Mouse (Mus musculus): ENCODE measurements around the gene Hlx.

Gene Hlx

GRCm38 (mm10) chr1:184717016-184717568 is 15.3 kb downstream of the Hlx start:
- in situ Hi-C loops (cut with MboI; ENCODE audit: low sequenced_read_pairs), result no loop called here

- in situ Hi-C loops (cut with MboI; ENCODE audit: low sequenced_read_pairs), result no loop called here
Observed at GRCm38 (mm10) chr1:184716117-184716516, 16.3 kb downstream of the Hlx start.

GRCm38 (mm10) chr1:184715693-184716092 is 16.7 kb downstream of the Hlx start:
- in situ Hi-C loops (cut with MboI; ENCODE audit: low sequenced_read_pairs), result no loop called here

GRCm38 (mm10) chr1:184714515-184714914 is 17.9 kb downstream of the Hlx start:
- in situ Hi-C loops (cut with MboI; ENCODE audit: low sequenced_read_pairs), result no loop called here

- in situ Hi-C loops (cut with MboI; ENCODE audit: low sequenced_read_pairs), result no loop called here
Observed at GRCm38 (mm10) chr1:184713716-184714115, 18.7 kb downstream of the Hlx start.

GRCm38 (mm10) chr1:184707532-184708248 is 24.7 kb downstream of the Hlx start:
- in situ Hi-C loops (cut with MboI; ENCODE audit: low sequenced_read_pairs), result no loop called here

GRCm38 (mm10) chr1:184704901-184705300 is 27.5 kb downstream of the Hlx start:
- in situ Hi-C loops (cut with MboI; ENCODE audit: low sequenced_read_pairs), result no loop called here

GRCm38 (mm10) chr1:184699295-184699694 is 33.1 kb downstream of the Hlx start:
- in situ Hi-C loops (cut with MboI; ENCODE audit: low sequenced_read_pairs), result no loop called here

- in situ Hi-C loops (cut with MboI; ENCODE audit: low sequenced_read_pairs), result no loop called here
Observed at GRCm38 (mm10) chr1:184695451-184695850, 37.0 kb downstream of the Hlx start.

- in situ Hi-C loops (cut with MboI; ENCODE audit: low sequenced_read_pairs), result no loop called here
Observed at GRCm38 (mm10) chr1:184692204-184692904, 40.1 kb downstream of the Hlx start.

- in situ Hi-C loops (cut with MboI; ENCODE audit: low sequenced_read_pairs), result no loop called here
Observed at GRCm38 (mm10) chr1:184691240-184691639, 41.2 kb downstream of the Hlx start.

GRCm38 (mm10) chr1:184688026-184688425 is 44.4 kb downstream of the Hlx start:
- in situ Hi-C loops (cut with MboI; ENCODE audit: low sequenced_read_pairs), result no loop called here

- in situ Hi-C loops (cut with MboI; ENCODE audit: low sequenced_read_pairs), result no loop called here
Observed at GRCm38 (mm10) chr1:184687512-184687911, 44.9 kb downstream of the Hlx start.

- in situ Hi-C loops (cut with MboI; ENCODE audit: low sequenced_read_pairs), result no loop called here
Observed at GRCm38 (mm10) chr1:184683541-184683940, 48.9 kb downstream of the Hlx start.

- in situ Hi-C loops (cut with MboI; ENCODE audit: low sequenced_read_pairs), result no loop called here
Observed at GRCm38 (mm10) chr1:184679416-184679965, 52.9 kb downstream of the Hlx start.

- in situ Hi-C loops (cut with MboI; ENCODE audit: low sequenced_read_pairs), result no loop called here
Observed at GRCm38 (mm10) chr1:184677641-184678040, 54.8 kb downstream of the Hlx start.
